In genomic region chr17:8433978-8434960, GRCm38 (mm10) we compare ENCODE assay signal across 12 mouse cellular contexts. TPM values are rescaled to one million over a fixed set of nuclear protein-coding genes. Genes with fewer than 3 reads are reported as not detected.
A peak's percentile ranks its signal among the peaks of the same experiment; 100 is the strongest.
DNase-seq lines count a peak whose midpoint lies in the region; ATAC-seq and TF ChIP-seq lines count a peak whose summit lies in the region.
"Had no signal": no experiment of that assay in that cellular context is flagged by ENCODE, and none has a peak within 500 bp of the region (broad histone marks: within the 10 kb centered on the region; RNA-seq: fewer than 3 reads in every experiment).

Gene T, plus strand, starts transcription at chr17:8434423.

- H3K9ac ChIP-seq in heart, embryonic 11.5 days (ENCODE audit: low read depth, low read length), result no peak within 1 kb of the TSS
- no peak within 1 kb of the TSS for H3K9ac ChIP-seq in forebrain, embryonic 15.5 days (replicated peaks)
- H3K9ac ChIP-seq: liver, embryonic 15.5 days had no signal

- 1% methylated on average over 65 of the region's 65 CpGs for WGBS in heart, embryonic 11.5 days (ENCODE audit: insufficient replicate concordance)
- WGBS in forebrain, embryonic 15.5 days, result under 1% methylated on average over 65 of the region's 65 CpGs
- under 1% methylated on average over 65 of the region's 65 CpGs for WGBS in midbrain, embryonic 10.5 days

- no peak for DNase-seq in heart, adult 18-20 months
- peak; percentile 39 for DNase-seq in midbrain, embryonic 10.5 days (ENCODE audit: low spot score)
- no peak for DNase-seq in cerebellum, postnatal 25 days
- DNase-seq in cerebellum, postnatal 4 days (ENCODE audit: low spot score in 2 of 2), result no peak
- no peak for DNase-seq in frontal cortex, postnatal 14 days (ENCODE audit: low spot score in 2 of 2)
- DNase-seq: adrenal gland, adult 2 months; cerebellum, postnatal 36 days; thymus, postnatal 14 days had no signal

- H3K4me2 ChIP-seq in heart, embryonic 11.5 days, result peak within 1 kb of the TSS; percentile 56
- H3K4me2 ChIP-seq in forebrain, embryonic 15.5 days (replicated peaks), result peak within 1 kb of the TSS; percentile 21
- H3K4me2 ChIP-seq: liver, embryonic 15.5 days had no signal

- peaks cover 98% of the 10 kb centered on the region for H3K27me3 ChIP-seq in heart, embryonic 11.5 days (ENCODE audit: control insufficient read depth, insufficient read depth, low read length)
- peaks cover 93% of the 10 kb centered on the region for H3K27me3 ChIP-seq in E14TG2a.4 (ENCODE audit: insufficient read depth, low read length)
- H3K27me3 ChIP-seq in forebrain, embryonic 15.5 days, result peaks cover 94% of the 10 kb centered on the region
- peaks cover 100% of the 10 kb centered on the region for H3K27me3 ChIP-seq in midbrain, embryonic 10.5 days (ENCODE audit: low read depth, poor library complexity, severe bottlenecking)

- 0 out of 2 replicates have a peak, but pooled peaks cover 9% of the 10 kb centered on the region for H3K4me1 ChIP-seq in heart, embryonic 11.5 days (ENCODE audit: control insufficient read depth, insufficient read depth, low read length)
- H3K4me1 ChIP-seq in E14TG2a.4 (replicated peaks; ENCODE audit: low read depth, low read length), result peaks cover 61% of the 10 kb centered on the region
- H3K4me1 ChIP-seq in forebrain, embryonic 15.5 days, result peaks cover 8% of the 10 kb centered on the region
- peaks cover 38% of the 10 kb centered on the region for H3K4me1 ChIP-seq in midbrain, embryonic 10.5 days
- H3K4me1 ChIP-seq: liver, embryonic 15.5 days had no signal

- peak within 1 kb of the TSS; percentile 32 for H3K4me3 ChIP-seq in heart, embryonic 11.5 days (ENCODE audit: low read depth, low read length)
- H3K4me3 ChIP-seq in E14TG2a.4 (replicated peaks; ENCODE audit: low read length), result peak within 1 kb of the TSS; percentile 76
- no peak within 1 kb of the TSS for H3K4me3 ChIP-seq in forebrain, embryonic 15.5 days
- peak within 1 kb of the TSS; percentile 46 for H3K4me3 ChIP-seq in midbrain, embryonic 10.5 days
- H3K4me3 ChIP-seq: liver, embryonic 15.5 days had no signal

- H3K36me3 ChIP-seq in heart, embryonic 11.5 days (ENCODE audit: control insufficient read depth, insufficient read depth, low read length), result no peaks in the 10 kb centered on the region
- H3K36me3 ChIP-seq in E14TG2a.4 (ENCODE audit: insufficient read depth, low read length), result no peaks in the 10 kb centered on the region
- H3K36me3 ChIP-seq in forebrain, embryonic 15.5 days, result no peaks in the 10 kb centered on the region
- no peaks in the 10 kb centered on the region for H3K36me3 ChIP-seq in midbrain, embryonic 10.5 days
- H3K36me3 ChIP-seq: liver, embryonic 15.5 days had no signal

- H3K27ac ChIP-seq in heart, embryonic 11.5 days (ENCODE audit: low read depth, low read length), result no peak within 1 kb of the TSS
- no peak within 1 kb of the TSS for H3K27ac ChIP-seq in forebrain, embryonic 15.5 days (replicated peaks)
- no peak within 1 kb of the TSS for H3K27ac ChIP-seq in midbrain, embryonic 10.5 days (replicated peaks)
- H3K27ac ChIP-seq: liver, embryonic 15.5 days had no signal

- no peak; the same call in 1 of the 2 replicates for ATAC-seq in heart, embryonic 11.5 days (replicated peaks; ENCODE audit: insufficient number of reproducible peaks, low FRiP score, low TSS enrichment)
- no peak for ATAC-seq in forebrain, embryonic 15.5 days (replicated peaks)

- no peak for TF ChIP-seq CTCF in E14TG2a.4 (conservative IDR thresholded peaks at IDR 0.05; ENCODE audit: low read length)

- no peaks in the 10 kb centered on the region for H3K9me3 ChIP-seq in heart, embryonic 11.5 days (replicated peaks; ENCODE audit: control insufficient read depth, low read length)
- no peaks in the 10 kb centered on the region for H3K9me3 ChIP-seq in E14TG2a.4 (ENCODE audit: low read length)
- no peaks in the 10 kb centered on the region for H3K9me3 ChIP-seq in forebrain, embryonic 15.5 days
- no peaks in the 10 kb centered on the region for H3K9me3 ChIP-seq in midbrain, embryonic 10.5 days (replicated peaks)
- H3K9me3 ChIP-seq: liver, embryonic 15.5 days had no signal

RNA-seq across cellular contexts. Expression of gene T, which starts in this region (rescaled TPM):
- 0.24 and 0.31 TPM in 2 replicates for polyA plus RNA-seq in heart, embryonic 11.5 days (2014; fragmentation: Nextera tagmentation; extraction: Ambion mirVana)
- not detected for total RNA-seq in heart, adult 18-20 months (2021)
- 0.46 and 0.54 TPM in 2 replicates for polyA plus RNA-seq in forebrain, embryonic 15.5 days (2015; fragmentation: Nextera tagmentation; extraction: Ambion mirVana)
- polyA plus RNA-seq in midbrain, embryonic 10.5 days (2016; fragmentation: Nextera tagmentation; extraction: Ambion mirVana), result 0.58 and 1.0 TPM in 2 replicates
- total RNA-seq: adrenal gland, adult 2 months had no signal
- polyA plus RNA-seq: liver, embryonic 15.5 days had no signal
